Mouse (Mus musculus) C2C12 (cell line): ENCODE results near the gene Syne1.

ENCODE experiments used
- CTCF ChIP-seq: IDR thresholded peaks from one replicate; pipeline ENCODE4 v1.5.1; 2011; ENCODE audit not compliant: control insufficient read depth, insufficient read depth, insufficient read length
- MAX ChIP-seq: IDR thresholded peaks from one replicate; pipeline ENCODE4 v1.6.1; 2011; ENCODE audit warnings: mild to moderate bottlenecking, control low read depth
- MYOD1 ChIP-seq: IDR thresholded peaks from one replicate; pipeline ENCODE4 v1.6.1; 2011; ENCODE audit warnings: low read depth; ENCODE audit not compliant: control insufficient read depth, insufficient read length
- MYOG ChIP-seq: IDR thresholded peaks from one replicate; pipeline ENCODE4 v1.6.1; 2011; ENCODE audit not compliant: control insufficient read depth, insufficient read length; ENCODE audit errors: extremely low read depth
- USF1 ChIP-seq: IDR thresholded peaks from one replicate; pipeline ENCODE4 v1.6.1; 2011; ENCODE audit warnings: low read depth, mild to moderate bottlenecking, control low read depth, moderate library complexity

- TF ChIP-seq CTCF (no peak), USF1 (no peak), MYOD1 (no peak), MAX (no peak), MYOG (no peak)
Observed at GRCm38 (mm10) chr10:5507478-5507877, 43.8 kb downstream of the Syne1 start.
